Mouse (Mus musculus): ENCODE measurements around the gene Pigq. TPM values are rescaled to one million over a fixed set of nuclear protein-coding genes. Genes with fewer than 3 reads are reported as not detected.

The Pigq gene
- polyA plus RNA-seq, 1 experiment from 2014 or later, result 139 TPM

- no peak for ATAC-seq (replicated peaks; ENCODE audit: low FRiP score)
- Histone ChIP-seq H3K27ac (ENCODE audit: low read depth, low read length) (no peak overlapping the region), H3K27me3 (replicated peaks; ENCODE audit: control insufficient read depth, insufficient read depth, low read length) (no peaks in the 10 kb centered on the region), H3K9me3 (ENCODE audit: control insufficient read depth, low read length) (no peaks in the 10 kb centered on the region), H3K4me2 (peak overlapping the region; percentile 95), H3K9ac (ENCODE audit: low read depth, low read length) (no peak overlapping the region), H3K4me1 (replicated peaks; ENCODE audit: control insufficient read depth, insufficient read depth, low read length) (peaks cover 26% of the 10 kb centered on the region), H3K4me3 (ENCODE audit: low read depth, low read length) (no peak overlapping the region), H3K36me3 (ENCODE audit: control insufficient read depth, insufficient read depth, low read length) (no peaks in the 10 kb centered on the region)
- 79% methylated on average over 3 of the region's 3 CpGs for WGBS
- no peak for DNase-seq (ENCODE audit: low spot score)
Measured at GRCm38 (mm10) chr17:25982913-25983312, 38.2 kb upstream of the Pigq start.

GRCm38 (mm10) chr17:25980854-25981253, 36.1 kb upstream of the Pigq start:
- peaks cover 26% of the 10 kb centered on the region for H3K4me1 ChIP-seq (replicated peaks; ENCODE audit: control insufficient read depth, insufficient read depth, low read length)
- no peak overlapping the region for H3K27ac ChIP-seq (ENCODE audit: low read depth, low read length)
- DNase-seq (ENCODE audit: low spot score) (no peak), ATAC-seq (replicated peaks; ENCODE audit: low FRiP score) (no peak)
- no peak overlapping the region for H3K4me3 ChIP-seq (ENCODE audit: low read depth, low read length)
- H3K9me3 ChIP-seq (ENCODE audit: control insufficient read depth, low read length), result no peaks in the 10 kb centered on the region
- 87% methylated on average over 5 of the region's 5 CpGs for WGBS
- H3K36me3 ChIP-seq (ENCODE audit: control insufficient read depth, insufficient read depth, low read length), result no peaks in the 10 kb centered on the region
- no peak overlapping the region for H3K9ac ChIP-seq (ENCODE audit: low read depth, low read length)
- H3K27me3 ChIP-seq (replicated peaks; ENCODE audit: control insufficient read depth, insufficient read depth, low read length), result no peaks in the 10 kb centered on the region
- H3K4me2 ChIP-seq, result no peak overlapping the region

- no peak overlapping the region for H3K27ac ChIP-seq (ENCODE audit: low read depth, low read length)
- no peaks in the 10 kb centered on the region for H3K27me3 ChIP-seq (replicated peaks; ENCODE audit: control insufficient read depth, insufficient read depth, low read length)
- 84% methylated on average over 5 of the region's 5 CpGs for WGBS
- no peaks in the 10 kb centered on the region for H3K9me3 ChIP-seq (ENCODE audit: control insufficient read depth, low read length)
- DNase-seq (ENCODE audit: low spot score), result no peak
- peaks cover 26% of the 10 kb centered on the region for H3K4me1 ChIP-seq (replicated peaks; ENCODE audit: control insufficient read depth, insufficient read depth, low read length)
- no peak for ATAC-seq (replicated peaks; ENCODE audit: low FRiP score)
- H3K4me3 ChIP-seq (ENCODE audit: low read depth, low read length), result no peak overlapping the region
- no peak overlapping the region for H3K9ac ChIP-seq (ENCODE audit: low read depth, low read length)
- H3K36me3 ChIP-seq (ENCODE audit: control insufficient read depth, insufficient read depth, low read length), result no peaks in the 10 kb centered on the region
- H3K4me2 ChIP-seq, result no peak overlapping the region
Measured at GRCm38 (mm10) chr17:25979829-25980738, 35.3 kb upstream of the Pigq start.

GRCm38 (mm10) chr17:25970954-25971707, 26.4 kb upstream of the Pigq start:
- Histone ChIP-seq H3K27me3 (replicated peaks; ENCODE audit: control insufficient read depth, insufficient read depth, low read length) (no peaks in the 10 kb centered on the region), H3K4me2 (no peak overlapping the region), H3K9me3 (ENCODE audit: control insufficient read depth, low read length) (no peaks in the 10 kb centered on the region), H3K36me3 (ENCODE audit: control insufficient read depth, insufficient read depth, low read length) (no peaks in the 10 kb centered on the region), H3K4me1 (replicated peaks; ENCODE audit: control insufficient read depth, insufficient read depth, low read length) (peaks cover 10% of the 10 kb centered on the region), H3K9ac (ENCODE audit: low read depth, low read length) (no peak overlapping the region), H3K27ac (ENCODE audit: low read depth, low read length) (no peak overlapping the region), H3K4me3 (ENCODE audit: low read depth, low read length) (no peak overlapping the region)
- DNase-seq (ENCODE audit: low spot score) (no peak), ATAC-seq (replicated peaks; ENCODE audit: low FRiP score) (no peak)
- 79% methylated on average over 4 of the region's 4 CpGs for whole genome bisulfite sequencing

GRCm38 (mm10) chr17:25970448-25970847, 25.7 kb upstream of the Pigq start:
- DNase-seq (ENCODE audit: low spot score), result no peak
- no peak overlapping the region for H3K9ac ChIP-seq (ENCODE audit: low read depth, low read length)
- H3K27me3 ChIP-seq (replicated peaks; ENCODE audit: control insufficient read depth, insufficient read depth, low read length), result no peaks in the 10 kb centered on the region
- H3K9me3 ChIP-seq (ENCODE audit: control insufficient read depth, low read length), result no peaks in the 10 kb centered on the region
- H3K4me3 ChIP-seq (ENCODE audit: low read depth, low read length), result no peak overlapping the region
- H3K27ac ChIP-seq (ENCODE audit: low read depth, low read length), result no peak overlapping the region
- WGBS, result 89% methylated on average over 9 of the region's 9 CpGs
- no peak for ATAC-seq (replicated peaks; ENCODE audit: low FRiP score)
- H3K36me3 ChIP-seq (ENCODE audit: control insufficient read depth, insufficient read depth, low read length), result no peaks in the 10 kb centered on the region
- no peak overlapping the region for H3K4me2 ChIP-seq
- H3K4me1 ChIP-seq (replicated peaks; ENCODE audit: control insufficient read depth, insufficient read depth, low read length), result peaks cover 10% of the 10 kb centered on the region

GRCm38 (mm10) chr17:25968176-25968575, 23.4 kb upstream of the Pigq start:
- no peaks in the 10 kb centered on the region for H3K27me3 ChIP-seq (replicated peaks; ENCODE audit: control insufficient read depth, insufficient read depth, low read length)
- no peak overlapping the region for H3K4me3 ChIP-seq (ENCODE audit: low read depth, low read length)
- no peak overlapping the region for H3K27ac ChIP-seq (ENCODE audit: low read depth, low read length)
- no peak overlapping the region for H3K9ac ChIP-seq (ENCODE audit: low read depth, low read length)
- no peak overlapping the region for H3K4me2 ChIP-seq
- H3K36me3 ChIP-seq (ENCODE audit: control insufficient read depth, insufficient read depth, low read length), result peaks cover 7% of the 10 kb centered on the region
- ATAC-seq (replicated peaks; ENCODE audit: low FRiP score) (peak; percentile 39; the same call in 1 of the 2 replicates), DNase-seq (ENCODE audit: low spot score) (no peak)
- 77% methylated on average over 1 of the region's 1 CpGs for WGBS
- H3K9me3 ChIP-seq (ENCODE audit: control insufficient read depth, low read length), result no peaks in the 10 kb centered on the region
- H3K4me1 ChIP-seq (replicated peaks; ENCODE audit: control insufficient read depth, insufficient read depth, low read length), result peaks cover 10% of the 10 kb centered on the region

GRCm38 (mm10) chr17:25967652-25968051, 22.9 kb upstream of the Pigq start:
- no peak for ATAC-seq (replicated peaks; ENCODE audit: low FRiP score)
- peaks cover 7% of the 10 kb centered on the region for H3K36me3 ChIP-seq (ENCODE audit: control insufficient read depth, insufficient read depth, low read length)
- H3K4me2 ChIP-seq, result no peak overlapping the region
- no peak overlapping the region for H3K9ac ChIP-seq (ENCODE audit: low read depth, low read length)
- H3K27ac ChIP-seq (ENCODE audit: low read depth, low read length), result no peak overlapping the region
- no peaks in the 10 kb centered on the region for H3K27me3 ChIP-seq (replicated peaks; ENCODE audit: control insufficient read depth, insufficient read depth, low read length)
- 69% methylated on average over 3 of the region's 3 CpGs for WGBS
- H3K4me3 ChIP-seq (ENCODE audit: low read depth, low read length), result no peak overlapping the region
- H3K9me3 ChIP-seq (ENCODE audit: control insufficient read depth, low read length), result no peaks in the 10 kb centered on the region
- H3K4me1 ChIP-seq (replicated peaks; ENCODE audit: control insufficient read depth, insufficient read depth, low read length), result peaks cover 10% of the 10 kb centered on the region
- no peak for DNase-seq (ENCODE audit: low spot score)

GRCm38 (mm10) chr17:25964271-25964670, 19.5 kb upstream of the Pigq start:
- no peak for ATAC-seq (replicated peaks; ENCODE audit: low FRiP score)
- H3K4me3 ChIP-seq (ENCODE audit: low read depth, low read length), result no peak overlapping the region
- H3K4me1 ChIP-seq (replicated peaks; ENCODE audit: control insufficient read depth, insufficient read depth, low read length), result peaks cover 34% of the 10 kb centered on the region
- H3K4me2 ChIP-seq, result no peak overlapping the region
- H3K27me3 ChIP-seq (replicated peaks; ENCODE audit: control insufficient read depth, insufficient read depth, low read length), result no peaks in the 10 kb centered on the region
- H3K9me3 ChIP-seq (ENCODE audit: control insufficient read depth, low read length), result no peaks in the 10 kb centered on the region
- DNase-seq (ENCODE audit: low spot score), result no peak
- WGBS, result 81% methylated on average over 7 of the region's 7 CpGs
- no peak overlapping the region for H3K9ac ChIP-seq (ENCODE audit: low read depth, low read length)
- H3K36me3 ChIP-seq (ENCODE audit: control insufficient read depth, insufficient read depth, low read length), result peaks cover 11% of the 10 kb centered on the region
- no peak overlapping the region for H3K27ac ChIP-seq (ENCODE audit: low read depth, low read length)

Measured in liver, embryonic 11.5 days (tissue).